Mouse (Mus musculus) liver, postnatal 0 days (tissue): ENCODE results near the gene Zfp652.

ENCODE experiments used
- CTCF ChIP-seq: sonication (generic); IDR thresholded peaks from 2 replicates; pipeline ENCODE4 v1.5.1; 2016; ENCODE audit warnings: antibody characterized with exemption, low read depth
- EP300 ChIP-seq: IDR thresholded peaks from 2 replicates; pipeline ENCODE4 v1.6.1; 2016; ENCODE audit warnings: antibody characterized with exemption, low read depth, mild to moderate bottlenecking

- TF ChIP-seq EP300: no peak
- no peak for TF ChIP-seq CTCF
Measured at GRCm38 (mm10) chr11:95746821-95747220, 34.3 kb downstream of the Zfp652 start.
